Mouse (Mus musculus) kidney, adult 9 months (tissue): ENCODE results near the gene Nsun2.

Source experiments
- DNase-seq: peaks from one replicate; pipeline ENCODE4 v3.0.0; 2022

Nsun2 gene

GRCm38 (mm10) chr13:69533405-69534333 is at the start of gene Nsun2:
Nsun2 (plus strand) TSS chr13:69533746.
- peak; percentile 55 for DNase-seq

GRCm38 (mm10) chr13:69485326-69485725 is 48.2 kb upstream of the Nsun2 start:
- peak; percentile 59 for DNase-seq

- DNase-seq = no peak
These were observed 47.7 kb upstream of the Nsun2 start for GRCm38 (mm10) chr13:69485833-69486232.

DNA sequence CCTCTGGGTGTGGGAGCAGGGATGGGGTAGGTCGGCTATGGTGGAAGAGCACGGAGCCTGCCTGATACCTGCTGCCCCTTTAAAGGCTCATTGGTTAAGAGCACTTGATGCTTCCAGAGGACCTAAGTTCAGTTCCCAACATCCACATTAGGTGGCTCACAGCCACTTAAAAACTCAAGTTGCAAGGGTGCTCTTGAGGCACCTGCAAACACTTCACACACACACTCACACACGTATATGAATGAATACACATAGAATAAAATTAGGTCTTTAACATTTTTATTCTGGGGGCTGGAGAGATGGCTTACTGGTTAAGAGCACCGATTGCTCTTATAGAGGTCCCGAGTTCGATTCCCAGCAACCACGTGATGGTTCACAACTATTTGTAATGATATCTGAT is 46.4 kb upstream of the Nsun2 start:
- DNase-seq = no peak

DNA sequence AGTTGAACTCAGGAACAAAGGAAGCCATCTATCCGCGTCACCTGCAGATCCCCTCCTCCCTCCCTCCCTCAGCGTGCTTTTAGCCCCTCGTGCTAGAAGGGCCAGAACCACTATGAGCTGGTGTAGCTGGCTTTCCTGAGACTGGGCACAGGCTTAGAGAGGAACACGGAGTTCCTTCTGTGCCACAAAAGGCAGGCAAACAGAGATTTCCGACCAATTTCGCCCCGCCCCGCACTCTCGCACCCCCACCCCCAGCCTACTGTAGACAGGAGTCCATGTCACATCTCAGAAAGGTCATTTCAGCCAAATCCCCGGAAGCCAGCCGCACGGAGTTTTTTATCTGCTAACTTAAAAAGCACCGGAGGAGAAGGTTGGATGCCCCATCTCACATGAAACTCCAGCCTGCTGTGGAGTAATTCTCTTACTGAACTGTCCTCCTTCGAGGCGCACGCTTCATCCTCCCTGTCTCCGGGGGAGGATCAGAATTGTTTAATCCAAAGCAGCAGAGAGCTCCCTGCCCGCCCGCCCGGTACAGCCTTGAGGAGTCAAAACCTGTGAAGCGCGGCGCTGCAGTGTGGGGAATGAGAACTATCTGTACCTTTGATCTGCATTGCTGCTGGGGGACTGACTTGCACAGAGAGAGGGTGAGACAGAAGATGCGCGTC is 45.8 kb upstream of the Nsun2 start:
- DNase-seq = peak; percentile 31

- DNase-seq = no peak
These were observed 44.8 kb upstream of the Nsun2 start for GRCm38 (mm10) chr13:69488565-69489255.

DNA sequence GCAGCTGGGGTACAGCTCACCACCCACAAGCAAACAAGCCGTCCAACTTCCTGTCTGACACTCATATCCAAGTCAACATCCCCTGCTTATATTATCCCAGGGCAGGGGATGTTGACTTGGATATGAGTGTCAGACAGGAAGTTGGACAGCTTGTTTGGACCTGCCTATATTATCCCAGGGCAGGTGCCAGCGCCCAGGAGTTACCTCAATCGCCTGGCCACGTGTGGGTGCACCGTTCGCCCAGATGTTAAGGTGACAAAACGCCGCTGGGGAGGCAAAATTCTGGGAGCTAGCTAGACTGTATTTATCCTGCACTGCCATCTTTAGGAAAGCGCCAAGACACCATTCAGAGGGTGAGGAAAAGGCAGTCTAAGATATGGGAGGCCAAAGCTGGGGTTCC is 43.8 kb upstream of the Nsun2 start:
- no peak for DNase-seq

GRCm38 (mm10) chr13:69492876-69493463 is 40.6 kb upstream of the Nsun2 start:
- DNase-seq = peak; percentile 91

- no peak for DNase-seq
These were observed 35.3 kb upstream of the Nsun2 start for GRCm38 (mm10) chr13:69498276-69498675.

- peak; percentile 65 for DNase-seq
These were observed 31.3 kb upstream of the Nsun2 start for GRCm38 (mm10) chr13:69502157-69502750.

GRCm38 (mm10) chr13:69502863-69503262 is 30.7 kb upstream of the Nsun2 start:
- DNase-seq = peak; percentile 70

DNA sequence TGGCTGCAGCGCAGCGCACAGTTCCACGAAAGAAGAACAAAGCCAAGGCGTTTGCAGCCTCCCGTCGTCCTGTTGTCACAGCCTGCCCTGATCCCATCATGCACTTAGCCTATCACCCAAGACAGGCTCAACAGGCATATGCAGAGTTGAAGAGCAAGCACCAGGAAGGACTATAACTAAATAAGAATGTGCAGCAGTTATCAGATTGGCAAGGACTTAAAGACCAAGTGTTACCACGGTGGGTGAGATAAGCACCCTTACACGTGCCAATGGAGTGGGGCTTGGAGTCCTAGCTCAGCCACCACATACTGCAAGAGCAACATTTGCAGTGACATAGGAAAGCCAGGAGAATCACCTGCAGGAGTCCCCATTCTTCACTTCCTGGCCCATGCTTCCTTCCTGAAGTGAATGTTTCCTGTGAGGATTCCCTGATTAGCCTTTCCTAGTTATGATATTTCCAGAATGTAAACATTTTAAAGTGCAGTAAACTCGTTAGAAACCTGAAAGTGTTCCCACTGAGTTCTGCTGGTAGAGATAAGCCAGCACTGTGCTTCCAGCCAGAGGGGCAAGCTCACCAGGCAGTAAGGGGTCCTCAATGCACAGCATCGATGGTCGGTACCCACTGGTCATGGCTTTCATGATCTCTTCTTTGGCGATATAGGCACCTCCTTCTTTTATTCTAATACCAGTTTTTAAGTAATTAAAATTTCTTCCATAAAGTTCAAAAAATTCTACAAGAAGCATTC is 27.0 kb upstream of the Nsun2 start:
- no peak for DNase-seq

GRCm38 (mm10) chr13:69507666-69508065 is 25.9 kb upstream of the Nsun2 start:
- no peak for DNase-seq

DNA sequence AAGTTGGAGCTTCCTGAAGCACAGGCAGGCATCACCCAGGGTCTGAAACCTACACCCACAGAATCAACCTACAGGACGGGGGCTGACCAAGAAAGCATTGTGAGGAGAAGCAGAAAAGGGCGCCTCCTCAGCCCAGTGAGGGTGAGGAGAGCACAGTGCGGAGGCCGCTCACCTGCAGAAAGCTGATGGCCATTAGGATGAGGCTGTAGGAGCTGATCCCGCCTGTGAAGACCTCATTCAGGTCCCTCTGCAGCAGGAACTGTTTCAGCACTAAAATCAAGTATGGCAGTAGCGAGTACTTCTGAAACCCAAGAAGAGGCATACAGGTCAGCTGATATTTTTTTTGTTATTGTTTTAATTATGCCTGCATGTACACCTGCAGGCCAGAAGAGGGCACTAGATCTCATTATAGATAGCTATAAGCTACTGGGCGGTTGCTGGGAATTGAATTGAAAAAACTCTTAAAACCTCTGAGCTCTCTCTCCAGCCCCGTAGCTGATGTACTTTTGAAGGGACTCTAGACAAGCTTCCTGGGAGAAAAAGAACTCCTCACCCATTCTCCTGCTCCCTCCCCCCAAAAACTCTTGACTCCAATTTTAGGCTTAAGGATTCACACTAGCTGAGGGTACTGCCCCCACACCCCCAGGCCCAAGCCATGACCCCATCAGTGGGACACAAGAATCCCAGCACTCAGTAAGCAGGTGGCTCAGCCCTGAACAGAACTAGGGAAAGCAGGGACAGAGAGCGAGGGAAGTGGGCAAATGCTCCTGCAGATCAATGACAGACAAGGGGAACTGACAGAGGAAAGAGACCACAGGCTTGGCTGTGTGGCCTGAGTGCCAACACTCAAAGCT is 23.9 kb upstream of the Nsun2 start:
- no peak for DNase-seq

GRCm38 (mm10) chr13:69515091-69515490 is 18.5 kb upstream of the Nsun2 start:
- no peak for DNase-seq

DNA sequence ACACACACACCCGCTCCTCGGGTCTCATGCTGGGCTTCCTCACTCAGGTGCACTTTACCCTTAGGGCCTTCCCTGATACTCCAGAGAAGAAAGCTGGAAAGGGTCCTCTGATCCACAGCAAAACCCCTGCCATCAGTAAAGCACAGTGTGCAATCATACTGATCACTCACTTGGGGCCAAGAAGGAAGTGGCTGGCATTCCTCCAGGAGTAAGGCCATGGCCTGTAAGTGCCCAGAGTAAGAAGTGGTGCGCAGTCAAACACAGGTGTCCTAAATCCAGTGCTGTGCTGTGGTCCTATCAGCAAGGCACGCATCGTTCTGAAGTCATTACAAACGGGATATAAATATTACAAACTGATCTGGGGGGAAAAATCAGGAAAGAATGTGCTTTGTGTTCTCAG is 16.1 kb upstream of the Nsun2 start:
- no peak for DNase-seq

DNA sequence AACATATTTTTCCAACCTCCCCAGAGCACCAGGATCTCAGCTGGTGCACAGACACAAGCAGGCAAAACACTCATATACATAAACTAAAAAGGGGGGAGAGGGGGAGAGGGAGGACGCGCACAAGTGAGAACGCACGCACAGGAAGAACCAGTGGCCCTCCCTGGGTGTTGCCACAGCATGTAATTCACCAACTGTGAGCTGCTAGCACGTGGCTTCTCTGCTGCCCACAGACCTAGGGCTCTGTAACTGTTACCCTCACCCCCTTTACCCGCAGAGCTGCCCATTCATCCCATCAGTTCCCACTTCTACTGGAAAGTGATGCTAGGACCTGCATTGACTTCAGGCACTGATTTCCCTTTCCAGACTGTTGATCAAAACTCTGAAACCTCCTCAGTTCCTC is 14.4 kb upstream of the Nsun2 start:
- DNase-seq = no peak

GRCm38 (mm10) chr13:69522161-69522791 is 11.3 kb upstream of the Nsun2 start:
- no peak for DNase-seq

DNA sequence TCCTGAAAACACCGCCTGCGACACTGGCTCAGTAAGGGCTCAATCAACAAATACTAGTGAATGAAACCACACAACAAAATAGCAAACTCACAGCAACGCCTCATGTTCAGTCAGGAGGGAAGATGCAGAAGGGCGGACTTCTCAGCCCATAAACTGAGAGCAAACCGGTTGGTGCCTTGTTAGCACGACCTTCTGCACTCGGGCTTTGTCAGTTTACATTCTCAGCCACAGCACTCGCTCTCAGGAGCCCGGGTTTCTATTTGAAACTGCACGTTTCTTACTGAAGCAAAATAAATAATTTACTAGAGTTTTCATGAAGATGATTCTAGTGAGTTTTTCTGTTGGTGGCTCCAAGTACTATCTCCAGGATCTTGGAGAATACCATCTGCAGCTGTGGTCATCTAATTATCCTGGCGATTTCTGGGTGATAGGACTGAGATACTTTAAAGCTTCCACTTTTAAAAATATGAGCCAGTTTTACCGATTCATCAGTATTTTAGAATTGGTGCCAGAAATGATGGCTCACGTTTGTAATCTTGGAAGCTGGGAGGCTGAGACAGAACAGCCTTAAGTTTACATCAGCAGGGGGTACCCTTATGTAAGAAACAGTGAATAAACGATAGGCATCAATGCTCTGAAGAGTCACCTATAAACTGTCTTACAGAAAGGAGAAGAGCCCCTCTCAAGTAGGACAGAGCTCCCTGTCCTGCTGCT is 9.9 kb upstream of the Nsun2 start:
- no peak for DNase-seq

DNA sequence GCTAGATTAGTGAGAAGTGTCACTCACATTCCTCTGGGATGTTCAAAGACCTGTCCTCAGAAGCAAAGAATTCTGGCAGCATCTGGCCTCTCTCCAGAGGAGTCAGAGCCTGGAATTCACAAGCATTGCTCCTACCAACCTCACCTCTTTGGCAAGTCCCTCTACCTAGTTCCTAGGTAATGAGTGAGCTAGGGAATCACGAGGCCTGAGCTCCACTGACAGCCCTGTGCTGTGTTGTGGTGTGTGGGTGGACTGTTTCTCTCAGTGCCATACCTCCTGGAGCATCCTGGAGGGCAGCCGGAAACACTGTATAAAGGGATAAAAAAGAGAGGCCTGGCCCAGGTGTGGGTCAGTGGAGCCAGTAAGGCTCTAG is 9.4 kb upstream of the Nsun2 start:
- DNase-seq = peak; percentile 83
